Mouse (Mus musculus): ENCODE results near the gene Irf8.

The Irf8 gene

GRCm38 (mm10) chr8:120751226-120752081 lies 15.3 kb downstream of the Irf8 start:
- DNase-seq, result no peak

GRCm38 (mm10) chr8:120752082-120752452 lies 15.9 kb downstream of the Irf8 start:
- peak; percentile 19 for DNase-seq

DNA sequence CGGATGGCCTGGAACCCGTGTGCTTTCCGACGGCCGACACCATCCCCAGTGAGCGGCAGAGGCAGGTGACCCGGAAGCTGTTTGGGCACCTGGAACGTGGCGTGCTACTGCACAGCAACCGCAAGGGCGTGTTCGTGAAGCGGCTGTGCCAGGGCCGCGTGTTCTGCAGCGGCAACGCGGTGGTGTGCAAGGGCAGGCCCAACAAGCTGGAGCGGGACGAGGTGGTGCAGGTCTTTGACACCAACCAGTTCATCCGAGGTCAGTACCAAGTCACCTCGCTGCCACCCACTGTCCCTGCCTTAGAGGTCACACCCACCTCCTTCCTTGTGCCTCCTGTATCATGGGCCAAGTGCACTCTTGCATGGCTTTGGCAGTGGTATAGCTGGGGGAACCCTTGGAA lies 17.3 kb downstream of the Irf8 start:
- DNase-seq, result no peak

DNA sequence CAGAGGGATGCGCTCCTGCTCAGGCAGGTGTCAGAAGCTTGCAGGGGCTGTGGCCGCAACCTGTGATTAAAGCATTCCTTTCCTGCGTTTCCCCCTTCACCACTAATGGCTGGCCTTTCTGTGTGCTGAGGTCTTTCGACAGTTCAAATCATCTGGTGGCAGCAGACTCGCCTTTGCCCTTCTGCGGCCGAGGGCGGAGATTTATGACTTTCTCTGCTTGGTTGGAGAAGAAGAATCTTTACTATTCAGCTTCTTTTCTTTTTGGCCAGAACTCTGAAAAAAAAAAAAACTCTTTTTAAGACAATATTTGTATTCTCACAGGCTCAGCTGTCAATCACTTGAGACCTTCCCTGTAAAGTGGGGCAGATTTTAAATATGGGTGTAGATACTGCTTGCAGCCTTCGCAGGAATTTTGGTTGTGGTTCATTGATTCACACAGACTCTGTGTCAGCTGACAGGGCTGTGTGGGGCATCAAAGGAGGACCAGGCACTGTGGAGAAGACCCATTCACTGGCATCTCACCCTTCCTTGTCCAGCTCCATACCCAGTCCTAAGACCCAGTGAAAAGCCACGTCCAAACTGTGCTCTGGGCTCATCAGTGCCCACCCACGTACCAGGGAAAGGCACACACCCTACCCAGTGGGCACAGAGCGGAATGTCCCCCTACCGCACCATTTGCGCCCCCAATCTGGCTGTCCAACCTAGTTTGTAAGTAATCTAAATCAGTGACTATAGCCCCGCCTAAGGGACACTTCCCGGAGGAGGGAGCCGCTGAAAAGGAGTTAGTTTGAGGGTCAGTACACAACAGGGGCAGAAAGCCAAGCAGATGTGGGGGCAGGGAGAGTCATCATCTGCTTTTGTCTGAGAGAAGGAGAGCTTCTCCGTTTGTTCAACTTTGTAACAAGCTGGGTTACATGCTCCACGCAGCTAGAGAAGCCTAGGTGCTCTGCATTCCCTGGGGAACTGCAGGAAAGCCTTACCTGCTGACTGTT lies 19.4 kb downstream of the Irf8 start:
- DNase-seq, result peak; percentile 30

DNA sequence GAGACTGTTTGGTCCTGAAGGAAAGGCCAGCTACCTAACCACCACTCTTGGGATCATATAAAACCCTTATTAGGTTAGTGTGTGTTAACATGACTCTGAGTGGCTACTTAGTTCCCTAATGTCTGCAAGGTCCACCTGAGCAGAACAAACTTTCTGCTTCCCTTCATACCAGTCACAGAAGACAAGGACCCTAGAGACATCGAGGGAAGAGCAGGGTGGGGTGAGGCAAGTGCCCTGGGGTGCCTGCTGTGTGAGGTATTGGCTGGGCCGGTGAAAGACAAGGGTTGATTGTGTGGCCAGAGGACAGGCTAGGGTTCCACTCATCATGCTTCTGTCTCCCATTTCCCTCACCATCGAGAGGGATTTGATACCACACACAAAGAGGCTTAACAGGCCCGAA lies 21.8 kb downstream of the Irf8 start:
- DNase-seq, result no peak

- no peak for DNase-seq
Measured at GRCm38 (mm10) chr8:120759847-120760246, 23.7 kb downstream of the Irf8 start.

DNA sequence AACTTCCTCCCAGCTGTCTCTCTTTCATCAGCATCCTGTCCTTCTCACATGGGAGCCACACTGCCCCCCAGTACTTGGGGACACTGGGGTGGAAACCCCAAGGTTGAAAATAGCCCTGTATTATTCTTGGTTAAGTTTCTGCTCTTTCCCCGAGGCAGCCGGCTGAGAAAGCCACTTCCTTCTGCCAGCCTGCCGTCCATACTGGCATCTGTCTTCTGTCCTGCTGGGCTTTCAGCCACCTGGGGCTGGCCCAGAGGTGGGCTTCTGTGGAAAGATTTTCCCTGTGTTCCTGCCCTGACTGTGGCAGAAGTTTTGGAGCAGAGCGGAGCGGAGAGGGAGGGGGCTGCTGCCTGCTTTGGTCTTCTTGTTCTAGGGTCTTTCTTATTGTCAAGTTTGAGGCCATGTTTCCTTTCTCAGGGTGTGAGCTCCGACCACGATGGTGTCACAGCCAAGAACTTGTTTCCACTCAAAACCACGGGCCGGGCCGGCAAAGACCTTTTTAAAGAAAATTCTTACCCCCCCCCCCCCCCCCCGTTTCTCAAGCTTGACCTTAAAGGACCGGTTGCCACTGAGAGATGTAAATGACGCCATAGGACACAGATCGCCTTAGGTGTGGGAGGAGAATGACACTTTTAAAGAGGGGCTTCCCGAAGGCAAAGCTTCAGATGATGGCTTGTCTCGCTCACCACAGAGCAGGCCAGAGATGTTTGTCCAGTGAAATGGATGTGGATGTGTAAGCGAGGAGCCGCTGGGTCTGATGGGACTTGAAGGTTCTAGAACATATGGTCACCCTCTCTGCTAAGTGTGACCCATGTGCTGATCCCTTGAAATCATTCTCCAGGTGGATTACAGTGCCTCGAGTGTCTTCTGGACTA lies 24.4 kb downstream of the Irf8 start:
- no peak for DNase-seq

GRCm38 (mm10) chr8:120763267-120763666 lies 27.1 kb downstream of the Irf8 start:
- no peak for DNase-seq

GRCm38 (mm10) chr8:120764638-120765037 lies 28.5 kb downstream of the Irf8 start:
- no peak for DNase-seq

- no peak for DNase-seq
Measured at GRCm38 (mm10) chr8:120766622-120767021, 30.5 kb downstream of the Irf8 start.

DNA sequence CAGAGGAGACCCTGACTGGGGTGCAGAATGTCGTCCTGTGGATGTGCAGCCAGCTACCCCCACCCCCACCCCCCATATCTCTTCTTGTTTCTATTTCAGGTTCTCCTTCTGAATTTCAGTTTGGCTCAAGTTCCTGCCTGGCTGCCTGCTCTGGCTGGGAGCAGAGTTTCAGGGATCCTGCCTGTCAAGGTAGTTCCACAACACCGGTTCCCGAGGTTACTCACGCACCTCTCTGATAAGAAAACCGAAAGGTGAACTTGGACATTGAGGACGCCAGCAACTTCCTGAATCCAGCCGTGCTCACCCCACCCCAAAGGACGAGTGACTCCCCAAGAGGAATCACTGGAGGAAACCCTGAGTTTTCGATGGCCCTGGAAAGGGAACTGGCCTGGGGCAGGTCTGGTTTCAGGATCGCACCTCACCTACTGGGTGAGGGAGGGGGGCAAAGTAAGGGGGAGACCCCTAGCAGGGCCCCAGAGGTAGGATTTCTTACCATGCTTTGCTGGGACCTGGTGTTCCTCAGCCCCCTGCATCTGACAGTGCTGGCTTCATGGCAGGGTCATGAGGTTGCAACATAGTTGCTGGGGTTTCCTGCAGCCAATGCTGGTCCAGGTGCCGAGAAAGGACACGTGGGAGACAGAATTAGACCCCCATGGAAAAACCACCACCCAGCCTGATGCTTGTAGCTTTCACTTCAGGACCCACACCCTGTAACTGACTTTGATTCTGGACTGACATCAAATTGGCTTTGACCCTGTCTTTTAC lies 32.5 kb downstream of the Irf8 start:
- no peak for DNase-seq

DNA sequence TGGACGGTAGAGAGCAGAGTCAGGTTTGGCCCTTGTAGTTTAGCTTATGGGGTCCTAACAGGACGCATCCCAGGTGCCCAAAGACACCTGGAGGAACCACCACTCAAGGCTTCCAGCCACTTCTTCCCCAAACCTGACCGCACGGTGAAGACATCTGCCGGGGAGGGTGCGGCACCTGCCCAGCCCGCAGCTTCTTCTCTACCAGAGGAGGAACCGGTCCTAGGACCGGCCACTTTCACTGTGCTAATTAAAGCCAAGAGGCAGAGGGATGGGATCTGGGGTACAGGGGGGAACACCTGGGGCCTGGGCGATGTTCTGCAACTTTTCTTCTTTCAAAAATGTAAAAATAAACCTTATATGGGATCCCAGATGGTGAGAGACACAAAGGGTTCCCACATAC lies 41.0 kb downstream of the Irf8 start:
- DNase-seq, result no peak

GRCm38 (mm10) chr8:120777732-120778131 lies 41.6 kb downstream of the Irf8 start:
- DNase-seq, result no peak

GRCm38 (mm10) chr8:120779106-120779505 lies 42.9 kb downstream of the Irf8 start:
- DNase-seq, result no peak

DNA sequence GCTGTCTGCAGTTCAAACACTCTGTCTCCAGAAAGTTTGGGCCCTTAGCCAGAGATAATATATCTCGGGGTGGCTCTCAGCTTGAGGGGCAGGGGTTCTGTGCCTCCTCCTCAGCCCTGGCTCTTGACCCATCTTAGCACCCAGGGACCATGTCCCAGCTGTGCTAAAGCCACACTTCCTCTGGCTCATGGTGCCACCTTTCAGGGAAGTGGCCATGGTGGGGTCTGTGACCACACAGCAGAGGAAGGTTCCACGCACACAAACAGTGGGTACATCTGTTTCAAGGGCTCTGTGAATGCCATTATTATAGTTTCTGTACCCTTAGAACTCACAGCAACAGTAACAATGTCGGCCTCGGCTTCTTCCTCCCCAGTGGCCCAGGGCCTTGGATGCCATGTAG lies 47.6 kb downstream of the Irf8 start:
- DNase-seq, result no peak

GRCm38 (mm10) chr8:120786753-120787152 lies 50.6 kb downstream of the Irf8 start:
- DNase-seq, result no peak

DNA sequence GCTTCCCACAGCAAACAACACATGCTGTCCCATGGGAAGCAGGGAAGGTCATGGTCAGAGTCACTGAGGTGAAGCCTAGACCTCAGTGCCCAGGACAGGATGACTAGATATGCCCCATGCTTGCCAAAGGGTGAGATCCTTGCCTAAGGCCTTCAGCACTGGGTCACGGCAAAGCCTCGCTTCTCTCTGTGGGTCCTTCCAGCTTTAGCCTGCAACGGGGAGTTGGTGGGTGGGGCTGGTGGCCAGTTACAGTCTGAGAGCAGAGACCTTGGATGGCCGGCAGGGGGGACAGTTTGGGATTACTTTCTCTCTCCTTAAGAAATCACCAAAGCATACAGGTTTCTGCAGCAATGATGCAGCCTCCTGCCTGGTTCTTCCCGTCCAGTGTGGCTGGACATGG lies 51.5 kb downstream of the Irf8 start:
- no peak for DNase-seq

- no peak for DNase-seq
Measured at GRCm38 (mm10) chr8:120792710-120793109, 56.6 kb downstream of the Irf8 start.

- peak; percentile 85 for DNase-seq
Measured at GRCm38 (mm10) chr8:120795944-120796635, 59.9 kb downstream of the Irf8 start.

- DNase-seq, result no peak
Measured at GRCm38 (mm10) chr8:120797019-120797727, 61.0 kb downstream of the Irf8 start.

All from retina, postnatal 1 day (tissue).